Mouse (Mus musculus): Measurements from ENCODE around the gene Ttc7b. TPM values are rescaled to one million over a fixed set of nuclear protein-coding genes. Genes with fewer than 3 reads are reported as not detected.
A peak's percentile ranks its signal among the peaks of the same experiment; 100 is the strongest.

Gene Ttc7b
- polyA plus RNA-seq, 1 experiment from 2014 or later, result 3.7 TPM

DNA sequence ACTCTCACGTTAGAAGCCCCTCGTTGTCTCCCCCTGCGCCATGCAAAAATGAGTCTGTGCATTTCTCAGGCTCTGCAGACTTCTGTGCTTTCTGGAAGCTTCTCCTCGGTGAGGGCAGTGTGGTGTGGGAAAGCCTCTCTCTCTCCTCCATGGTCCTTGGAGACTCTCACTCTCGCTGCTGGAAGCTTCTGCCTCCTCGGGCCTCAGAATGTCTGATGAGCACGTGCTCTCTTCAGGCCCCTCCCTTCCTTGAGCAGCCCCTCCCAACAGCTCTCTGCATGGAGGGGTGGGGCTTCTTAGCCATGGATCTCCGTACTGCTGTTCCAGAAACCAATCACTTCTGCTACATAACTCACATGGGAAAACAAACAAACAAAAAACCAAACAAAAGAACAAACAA, 242.3 kb downstream of the Ttc7b start:
- H3K4me1 ChIP-seq (replicated peaks; ENCODE audit: control insufficient read depth, insufficient read depth, low read length), result peaks cover 50% of the 10 kb centered on the region
- H3K9ac ChIP-seq (ENCODE audit: low read length), result no peak overlapping the region
- 33% methylated on average over 8 of the region's 8 CpGs for WGBS
- H3K4me3 ChIP-seq (ENCODE audit: low read length), result no peak overlapping the region
- H3K9me3 ChIP-seq (ENCODE audit: control insufficient read depth, low read length), result no peaks in the 10 kb centered on the region
- no peaks in the 10 kb centered on the region for H3K27me3 ChIP-seq (ENCODE audit: control insufficient read depth, insufficient read depth, low read depth, low read length)
- H3K36me3 ChIP-seq (ENCODE audit: control insufficient read depth, insufficient read depth, low read length), result no peaks in the 10 kb centered on the region
- H3K4me2 ChIP-seq (ENCODE audit: low read depth, low read length), result no peak overlapping the region
- no peak for ATAC-seq (ENCODE audit: low read depth)
- no peak overlapping the region for H3K27ac ChIP-seq (ENCODE audit: low read length)

DNA sequence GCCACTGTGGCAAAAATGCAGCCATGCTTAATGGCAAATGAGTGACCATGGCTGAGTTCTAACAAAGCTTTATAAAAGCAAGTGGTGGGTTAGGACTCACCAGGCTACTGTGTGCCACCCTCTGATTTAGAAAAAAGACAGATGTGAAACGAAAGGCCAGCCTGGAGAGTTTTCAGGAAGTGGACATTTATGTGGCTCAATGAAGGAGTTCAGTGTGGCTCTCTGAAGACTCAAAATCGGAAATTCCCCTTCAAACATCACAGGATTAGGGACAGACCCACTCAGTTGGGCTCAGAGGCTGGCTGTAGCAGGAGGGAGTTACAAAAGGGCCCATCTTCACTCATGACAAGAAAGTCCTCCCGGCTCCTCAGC, 243.1 kb downstream of the Ttc7b start:
- ATAC-seq (ENCODE audit: low read depth), result no peak
- no peak overlapping the region for H3K4me3 ChIP-seq (ENCODE audit: low read length)
- H3K9ac ChIP-seq (ENCODE audit: low read length), result no peak overlapping the region
- H3K27me3 ChIP-seq (ENCODE audit: control insufficient read depth, insufficient read depth, low read depth, low read length), result no peaks in the 10 kb centered on the region
- no peak overlapping the region for H3K4me2 ChIP-seq (ENCODE audit: low read depth, low read length)
- no peak overlapping the region; the same call in 1 of the 2 replicates for H3K27ac ChIP-seq (ENCODE audit: low read length)
- WGBS, result 57% methylated on average over 3 of the region's 3 CpGs
- no peaks in the 10 kb centered on the region for H3K36me3 ChIP-seq (ENCODE audit: control insufficient read depth, insufficient read depth, low read length)
- peaks cover 43% of the 10 kb centered on the region for H3K4me1 ChIP-seq (replicated peaks; ENCODE audit: control insufficient read depth, insufficient read depth, low read length)
- H3K9me3 ChIP-seq (ENCODE audit: control insufficient read depth, low read length), result no peaks in the 10 kb centered on the region

DNA sequence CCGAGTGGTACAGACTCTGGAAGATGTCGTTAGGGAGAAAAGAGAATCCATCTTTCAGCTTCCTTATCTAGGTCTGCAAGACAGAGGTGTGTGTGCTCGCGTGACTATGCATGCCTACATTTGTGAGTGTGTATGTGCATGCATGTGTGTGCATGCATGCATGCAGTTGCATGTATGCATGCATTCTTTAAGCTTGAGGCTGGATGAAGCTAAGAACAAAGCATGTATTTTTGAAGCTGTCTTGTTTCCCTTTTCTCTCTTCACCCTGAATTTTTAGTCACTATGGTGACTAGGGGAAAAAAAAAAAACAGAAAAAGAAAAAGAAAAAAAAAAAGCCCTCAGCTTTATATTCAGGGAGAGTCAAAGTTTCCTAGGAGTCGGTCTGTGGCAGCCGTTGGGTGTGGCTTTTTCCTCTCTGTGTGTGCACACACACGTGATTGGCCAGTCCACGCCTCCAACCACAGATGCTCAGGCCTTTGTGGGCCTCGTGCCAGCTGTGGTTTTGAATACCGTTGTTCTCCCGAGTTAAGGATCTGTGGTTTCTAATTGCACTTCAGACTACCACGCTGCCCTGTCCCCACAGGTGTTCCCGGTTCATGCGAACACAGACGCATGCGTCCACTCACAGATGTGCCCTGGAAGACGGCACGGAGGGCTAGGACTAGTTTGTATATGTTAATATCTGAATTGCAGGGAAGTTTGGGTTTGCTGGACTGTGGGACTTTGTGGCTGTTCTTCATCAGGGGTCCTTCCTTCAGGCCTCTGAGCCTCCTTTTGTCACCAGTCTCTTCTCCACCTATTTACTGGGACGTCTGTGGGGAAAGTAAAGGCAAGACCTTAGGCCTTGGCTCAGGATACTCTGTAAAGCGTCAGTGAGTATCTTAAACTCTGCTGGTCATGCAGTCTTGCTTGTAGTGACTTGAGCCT, 243.8 kb downstream of the Ttc7b start:
- Histone ChIP-seq H3K27ac (ENCODE audit: low read length) (peak overlapping the region; percentile 59), H3K36me3 (ENCODE audit: control insufficient read depth, insufficient read depth, low read length) (no peaks in the 10 kb centered on the region), H3K27me3 (ENCODE audit: control insufficient read depth, insufficient read depth, low read depth, low read length) (no peaks in the 10 kb centered on the region), H3K4me1 (replicated peaks; ENCODE audit: control insufficient read depth, insufficient read depth, low read length) (peaks cover 40% of the 10 kb centered on the region), H3K4me3 (ENCODE audit: low read length) (no peak overlapping the region), H3K4me2 (ENCODE audit: low read depth, low read length) (no peak overlapping the region), H3K9ac (ENCODE audit: low read length) (no peak overlapping the region), H3K9me3 (ENCODE audit: control insufficient read depth, low read length) (no peaks in the 10 kb centered on the region)
- 25% methylated on average over 20 of the region's 20 CpGs for WGBS
- peak; percentile 74 for ATAC-seq (ENCODE audit: low read depth)

DNA sequence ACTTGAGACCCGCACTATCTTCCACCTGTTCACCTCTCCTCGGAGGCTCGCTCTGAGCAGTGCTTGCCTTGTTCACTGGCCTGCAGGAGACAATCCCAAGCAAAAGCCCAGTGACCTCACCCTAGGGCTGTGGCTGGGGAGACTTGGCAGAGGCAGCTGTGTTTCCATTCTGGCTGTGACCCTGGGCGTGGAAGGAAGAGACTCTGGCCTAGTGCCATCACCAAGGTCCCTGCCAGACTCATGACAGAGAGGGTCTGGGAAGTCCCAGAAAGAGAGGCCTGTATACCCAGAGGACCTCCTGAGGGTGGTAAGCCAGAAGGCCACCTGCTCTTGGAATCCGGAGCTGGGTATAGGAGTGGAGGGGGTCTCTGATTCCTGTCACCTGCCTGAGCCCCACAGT, 244.8 kb downstream of the Ttc7b start:
- H3K9ac ChIP-seq (ENCODE audit: low read length), result no peak overlapping the region
- no peaks in the 10 kb centered on the region for H3K9me3 ChIP-seq (ENCODE audit: control insufficient read depth, low read length)
- no peak overlapping the region for H3K4me3 ChIP-seq (ENCODE audit: low read length)
- H3K4me1 ChIP-seq (replicated peaks; ENCODE audit: control insufficient read depth, insufficient read depth, low read length), result peaks cover 31% of the 10 kb centered on the region
- no peak overlapping the region for H3K4me2 ChIP-seq (ENCODE audit: low read depth, low read length)
- H3K27ac ChIP-seq (ENCODE audit: low read length), result 0 out of 2 replicates have a peak overlapping the region, but pooled peaks have one; percentile 50
- no peaks in the 10 kb centered on the region for H3K27me3 ChIP-seq (ENCODE audit: control insufficient read depth, insufficient read depth, low read depth, low read length)
- WGBS, result 50% methylated on average over 5 of the region's 5 CpGs
- H3K36me3 ChIP-seq (ENCODE audit: control insufficient read depth, insufficient read depth, low read length), result no peaks in the 10 kb centered on the region
- peak; percentile 75 for ATAC-seq (ENCODE audit: low read depth)

- Histone ChIP-seq H3K4me3 (ENCODE audit: low read length) (no peak overlapping the region), H3K4me1 (replicated peaks; ENCODE audit: control insufficient read depth, insufficient read depth, low read length) (peaks cover 23% of the 10 kb centered on the region), H3K9ac (ENCODE audit: low read length) (no peak overlapping the region), H3K27me3 (ENCODE audit: control insufficient read depth, insufficient read depth, low read depth, low read length) (no peaks in the 10 kb centered on the region), H3K9me3 (ENCODE audit: control insufficient read depth, low read length) (no peaks in the 10 kb centered on the region), H3K4me2 (ENCODE audit: low read depth, low read length) (no peak overlapping the region), H3K36me3 (ENCODE audit: control insufficient read depth, insufficient read depth, low read length) (no peaks in the 10 kb centered on the region), H3K27ac (ENCODE audit: low read length) (no peak overlapping the region)
- ATAC-seq (ENCODE audit: low read depth), result no peak
- WGBS, result 74% methylated on average over 2 of the region's 2 CpGs
Measured at GRCm38 (mm10) chr12:100273033-100273432, 247.6 kb downstream of the Ttc7b start.

DNA sequence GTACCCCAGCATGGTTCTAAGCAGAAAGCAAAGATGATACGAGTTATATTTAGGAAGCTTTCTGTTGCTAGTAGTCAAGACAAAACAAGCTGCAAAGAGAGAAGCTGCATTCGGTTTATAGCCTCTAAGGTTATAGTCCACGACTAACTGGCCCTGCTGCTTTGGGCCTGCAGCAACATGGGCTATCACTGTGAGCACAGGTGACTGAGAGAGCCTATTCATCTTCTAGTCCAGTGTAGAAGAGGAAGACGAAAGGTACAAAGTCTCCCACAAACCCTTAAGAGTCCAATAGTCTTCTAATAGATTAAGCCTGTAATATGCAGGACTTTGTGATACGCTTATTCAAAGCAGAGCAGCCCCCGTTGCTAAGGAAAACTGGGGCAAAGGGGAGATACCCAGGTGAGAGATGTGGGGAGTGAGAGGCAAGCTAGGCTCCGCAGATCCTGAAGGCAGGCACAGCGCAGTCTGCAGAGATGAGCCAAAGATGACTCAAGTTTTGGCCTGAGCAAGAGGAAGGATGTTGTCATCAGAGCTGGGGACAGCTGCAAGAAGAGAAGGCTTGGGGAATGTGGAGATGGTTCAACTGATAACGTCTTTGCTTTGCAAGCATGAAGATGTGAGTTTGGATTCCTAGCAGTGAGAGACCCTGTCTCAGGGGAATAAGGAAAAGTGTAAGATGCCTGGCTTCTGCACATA, 250.5 kb downstream of the Ttc7b start:
- Histone ChIP-seq H3K27ac (ENCODE audit: low read length) (no peak overlapping the region), H3K36me3 (ENCODE audit: control insufficient read depth, insufficient read depth, low read length) (no peaks in the 10 kb centered on the region), H3K4me2 (ENCODE audit: low read depth, low read length) (no peak overlapping the region), H3K9me3 (ENCODE audit: control insufficient read depth, low read length) (no peaks in the 10 kb centered on the region), H3K4me3 (ENCODE audit: low read length) (no peak overlapping the region), H3K4me1 (replicated peaks; ENCODE audit: control insufficient read depth, insufficient read depth, low read length) (no peaks in the 10 kb centered on the region), H3K27me3 (ENCODE audit: control insufficient read depth, insufficient read depth, low read depth, low read length) (no peaks in the 10 kb centered on the region), H3K9ac (ENCODE audit: low read length) (no peak overlapping the region)
- no peak for ATAC-seq (ENCODE audit: low read depth)
- WGBS, result 73% methylated on average over 9 of the region's 9 CpGs

GRCm38 (mm10) chr12:100268011-100268410, 252.6 kb downstream of the Ttc7b start:
- 7% methylated on average over 6 of the region's 6 CpGs for WGBS
- no peak overlapping the region for H3K4me3 ChIP-seq (ENCODE audit: low read length)
- no peaks in the 10 kb centered on the region for H3K9me3 ChIP-seq (ENCODE audit: control insufficient read depth, low read length)
- H3K27ac ChIP-seq (ENCODE audit: low read length), result no peak overlapping the region
- H3K27me3 ChIP-seq (ENCODE audit: control insufficient read depth, insufficient read depth, low read depth, low read length), result no peaks in the 10 kb centered on the region
- H3K36me3 ChIP-seq (ENCODE audit: control insufficient read depth, insufficient read depth, low read length), result no peaks in the 10 kb centered on the region
- peak; percentile 55; the same call in 1 of the 2 replicates for ATAC-seq (ENCODE audit: low read depth)
- no peaks in the 10 kb centered on the region for H3K4me1 ChIP-seq (replicated peaks; ENCODE audit: control insufficient read depth, insufficient read depth, low read length)
- H3K9ac ChIP-seq (ENCODE audit: low read length), result no peak overlapping the region
- no peak overlapping the region for H3K4me2 ChIP-seq (ENCODE audit: low read depth, low read length)

DNA sequence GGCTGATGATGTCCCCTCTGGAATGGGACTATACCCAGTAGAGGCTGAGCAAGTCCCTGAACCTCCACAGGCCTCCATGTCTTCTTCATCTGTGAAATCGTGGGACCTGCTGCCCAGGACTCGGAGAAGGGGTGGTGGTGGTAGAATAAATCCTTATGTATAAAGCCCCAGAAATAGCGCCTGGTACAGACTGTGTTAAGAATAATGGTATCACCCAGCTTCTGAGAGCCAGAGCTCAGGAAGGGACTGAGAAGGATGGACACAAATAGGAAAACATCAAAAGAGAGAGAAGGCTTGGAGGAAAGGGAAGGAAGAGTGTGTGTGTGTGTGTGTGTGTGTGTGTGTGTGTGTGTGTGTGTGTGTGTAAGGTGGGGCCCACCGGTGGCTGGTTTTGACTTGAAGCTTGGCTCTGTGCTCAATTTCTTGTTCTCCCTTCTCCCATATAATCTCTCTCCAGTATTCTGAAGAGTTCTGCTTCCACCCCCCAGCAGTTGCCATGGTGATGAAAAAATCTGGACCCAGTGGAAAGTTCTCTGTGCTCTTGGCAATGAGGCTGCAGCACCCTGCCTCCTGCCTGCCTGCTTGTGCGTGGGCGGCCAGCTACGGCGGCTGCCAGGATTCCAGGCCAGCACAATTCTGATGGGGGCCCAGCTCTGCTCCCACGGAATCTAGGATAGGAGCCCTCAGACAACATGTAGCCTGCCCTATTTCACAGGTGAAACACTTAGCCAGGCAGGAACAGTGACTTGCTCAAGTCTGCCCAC, 254.9 kb downstream of the Ttc7b start:
- no peaks in the 10 kb centered on the region for H3K36me3 ChIP-seq (ENCODE audit: control insufficient read depth, insufficient read depth, low read length)
- no peaks in the 10 kb centered on the region for H3K9me3 ChIP-seq (ENCODE audit: control insufficient read depth, low read length)
- H3K27ac ChIP-seq (ENCODE audit: low read length), result no peak overlapping the region
- H3K4me1 ChIP-seq (replicated peaks; ENCODE audit: control insufficient read depth, insufficient read depth, low read length), result no peaks in the 10 kb centered on the region
- H3K4me2 ChIP-seq (ENCODE audit: low read depth, low read length), result no peak overlapping the region
- 44% methylated on average over 8 of the region's 9 CpGs for WGBS
- 0 out of 2 replicates have a peak, but pooled peaks have one; percentile 10 for ATAC-seq (ENCODE audit: low read depth)
- H3K4me3 ChIP-seq (ENCODE audit: low read length), result no peak overlapping the region
- no peaks in the 10 kb centered on the region for H3K27me3 ChIP-seq (ENCODE audit: control insufficient read depth, insufficient read depth, low read depth, low read length)
- H3K9ac ChIP-seq (ENCODE audit: low read length), result no peak overlapping the region

- H3K36me3 ChIP-seq (ENCODE audit: control insufficient read depth, insufficient read depth, low read length), result no peaks in the 10 kb centered on the region
- H3K4me1 ChIP-seq (replicated peaks; ENCODE audit: control insufficient read depth, insufficient read depth, low read length), result no peaks in the 10 kb centered on the region
- no peak overlapping the region for H3K4me2 ChIP-seq (ENCODE audit: low read depth, low read length)
- H3K9me3 ChIP-seq (ENCODE audit: control insufficient read depth, low read length), result no peaks in the 10 kb centered on the region
- H3K27me3 ChIP-seq (ENCODE audit: control insufficient read depth, insufficient read depth, low read depth, low read length), result no peaks in the 10 kb centered on the region
- no peak overlapping the region for H3K4me3 ChIP-seq (ENCODE audit: low read length)
- ATAC-seq (ENCODE audit: low read depth), result no peak
- WGBS, result 67% methylated on average over 4 of the region's 4 CpGs
- no peak overlapping the region for H3K9ac ChIP-seq (ENCODE audit: low read length)
- H3K27ac ChIP-seq (ENCODE audit: low read length), result no peak overlapping the region
Measured at GRCm38 (mm10) chr12:100264941-100265340, 255.7 kb downstream of the Ttc7b start.
